Mouse (Mus musculus): ENCODE data around the gene Phf5a.
A peak's percentile ranks its signal among the peaks of the same experiment; 100 is the strongest.
"Not testable (repeated sequence)": the region's sequence is repeated elsewhere in the genome, so short reads cannot be mapped to it uniquely, and the experiment has no call there.

Phf5a gene

DNA sequence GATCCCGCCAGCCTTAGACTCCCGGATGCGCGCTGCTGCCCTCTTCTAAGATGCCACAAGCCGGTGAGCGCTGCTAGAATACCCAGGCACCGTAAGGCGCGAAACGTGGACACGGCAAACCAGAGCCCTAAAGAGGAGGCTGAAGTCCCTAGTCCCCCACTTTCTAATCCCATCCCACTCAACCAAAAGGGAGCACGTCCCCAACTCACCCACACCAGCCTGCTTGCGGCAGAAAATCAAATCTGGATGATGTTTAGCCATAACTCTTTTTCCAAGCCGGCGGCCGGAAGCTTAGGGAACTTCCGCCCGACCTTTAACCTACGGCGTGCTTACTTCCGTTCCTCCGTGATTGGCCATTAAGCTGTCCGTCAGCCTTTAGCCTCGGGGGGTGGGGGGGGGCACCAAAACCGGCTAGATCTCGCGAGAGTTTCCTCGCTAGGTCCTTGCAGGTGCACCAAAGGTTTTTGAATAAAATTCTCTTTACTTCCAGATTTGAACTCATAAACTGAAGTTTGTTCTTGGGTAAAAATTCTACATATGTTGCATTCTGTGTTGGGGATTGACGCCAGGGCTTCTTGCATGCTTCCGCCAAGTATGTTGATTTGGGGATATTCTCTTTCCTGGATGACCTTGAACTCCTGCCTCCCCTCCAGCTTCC lies at the start of gene Phf5a:
Gene Phf5a, minus strand, starts transcription at position 308 of the 658 bp plus-strand sequence.
- DNase-seq (ENCODE audit: low spot score): peak; percentile 74

DNA sequence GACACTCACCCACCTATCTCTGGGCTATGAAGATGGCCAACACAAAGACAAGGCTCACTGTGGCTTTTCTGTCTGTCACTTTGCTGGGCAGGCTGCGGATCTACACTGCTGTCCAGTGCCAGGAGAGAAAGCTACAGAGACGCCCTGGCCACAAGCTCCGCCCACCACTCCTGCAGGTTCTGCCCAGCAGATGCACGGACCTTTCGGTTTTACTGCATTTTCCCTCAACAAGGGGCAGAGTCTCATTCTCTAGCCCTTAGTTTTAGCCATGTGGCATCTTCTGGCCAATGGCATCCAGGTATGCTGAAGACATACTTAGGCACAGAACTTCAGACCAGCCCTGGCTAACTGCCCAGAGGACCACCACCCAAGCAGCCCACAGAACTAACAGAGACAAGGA lies 49.5 kb upstream of the Phf5a start:
- no peak for DNase-seq (ENCODE audit: low spot score)

DNA sequence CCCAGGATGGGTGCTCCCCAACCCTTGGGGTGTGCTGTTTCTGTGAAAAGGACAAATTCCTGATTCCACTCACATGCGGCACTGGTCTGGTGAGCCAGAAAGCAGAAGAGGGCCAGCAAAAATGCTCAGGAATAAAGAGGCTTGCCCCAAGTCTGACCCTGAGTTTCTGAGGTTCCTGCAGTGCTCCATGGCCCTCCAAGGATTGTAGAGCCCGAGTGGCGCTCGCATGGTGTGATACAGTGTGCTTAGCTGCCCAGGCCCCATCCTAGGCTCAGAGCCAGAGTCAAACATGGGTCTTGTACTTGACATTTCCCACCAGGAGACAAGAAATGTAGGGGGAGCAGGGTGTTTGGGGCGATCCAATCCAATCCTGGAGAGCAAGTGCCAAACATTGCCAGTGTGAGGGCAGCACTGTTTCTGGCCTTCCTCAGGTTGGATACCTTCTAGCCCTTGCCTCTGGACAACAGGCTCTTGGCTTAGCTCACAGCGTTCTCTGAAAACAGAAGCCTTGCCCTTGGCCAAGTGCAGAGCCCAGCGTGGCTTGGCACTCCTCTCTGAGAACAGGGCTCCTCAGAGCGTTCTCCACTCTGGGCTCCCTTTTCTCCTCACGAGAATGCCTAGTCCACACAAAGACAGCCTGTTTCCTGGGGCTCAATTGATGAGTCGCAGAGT lies 49.0 kb upstream of the Phf5a start:
- DNase-seq (ENCODE audit: low spot score): no peak

DNA sequence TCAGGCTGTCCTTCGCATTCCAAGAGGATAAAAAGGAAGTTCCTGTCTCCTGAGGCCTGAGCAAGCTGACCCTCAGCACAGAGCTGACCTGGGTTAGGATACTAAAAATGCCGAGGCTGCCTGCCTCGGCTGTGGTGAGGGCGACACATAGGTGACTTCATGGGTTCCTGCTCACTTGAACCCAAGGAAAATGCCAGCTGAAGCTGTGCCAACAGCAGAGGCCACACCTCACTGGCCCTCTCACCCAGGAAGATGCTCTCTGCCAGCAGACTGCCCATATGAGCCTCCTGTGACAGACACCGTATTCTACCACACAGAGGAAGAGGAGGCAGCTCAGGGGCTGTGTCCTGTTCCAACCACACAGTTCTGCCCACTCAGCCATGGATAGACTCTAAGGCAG lies 47.4 kb upstream of the Phf5a start:
- DNase-seq (ENCODE audit: low spot score): no peak

- peak; percentile 55 for DNase-seq (ENCODE audit: low spot score)
These were observed 46.1 kb upstream of the Phf5a start for GRCm38 (mm10) chr15:81917621-81918463.

DNA sequence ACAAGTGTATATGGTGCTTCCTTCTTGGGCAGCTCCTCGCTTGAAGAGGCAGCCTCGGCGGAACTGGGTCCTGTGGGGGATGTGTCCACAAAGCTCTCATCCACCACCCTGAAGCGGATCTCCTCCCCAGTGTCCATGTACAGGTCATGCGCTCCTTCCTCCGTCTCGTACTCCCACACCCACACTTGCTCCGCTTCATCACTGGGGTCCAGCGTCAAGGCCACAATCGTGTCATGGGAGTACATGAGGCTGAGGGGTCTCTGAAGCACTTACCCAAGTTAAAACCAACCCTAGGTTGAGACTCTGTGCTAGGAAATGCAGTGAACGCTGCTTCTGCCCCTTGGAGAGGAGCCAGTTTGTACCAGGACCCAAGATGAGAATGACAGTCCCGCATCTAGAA lies 45.5 kb upstream of the Phf5a start:
- no peak for DNase-seq (ENCODE audit: low spot score)

DNA sequence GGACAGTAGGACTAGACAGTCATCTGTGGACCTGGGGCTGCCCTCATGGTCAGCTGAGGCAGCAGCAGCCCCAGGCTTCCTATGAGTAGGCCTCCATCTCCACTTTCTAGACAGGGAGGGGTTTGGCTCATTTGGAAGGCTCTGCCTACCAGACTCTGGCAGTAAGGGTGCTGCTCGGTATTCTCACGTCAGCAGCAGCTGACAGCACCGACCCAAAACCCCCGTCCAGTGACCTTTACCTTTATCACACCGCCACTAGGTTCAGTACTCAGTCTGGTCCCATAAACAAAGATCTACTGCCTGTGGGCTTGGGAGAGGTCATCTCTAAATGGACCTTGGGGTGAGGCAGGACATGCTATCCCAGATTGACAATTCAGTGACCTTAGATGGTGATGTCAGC lies 44.0 kb upstream of the Phf5a start:
- no peak for DNase-seq (ENCODE audit: low spot score)

- DNase-seq (ENCODE audit: low spot score): no peak
These were observed 43.0 kb upstream of the Phf5a start for GRCm38 (mm10) chr15:81914668-81915067.

DNA sequence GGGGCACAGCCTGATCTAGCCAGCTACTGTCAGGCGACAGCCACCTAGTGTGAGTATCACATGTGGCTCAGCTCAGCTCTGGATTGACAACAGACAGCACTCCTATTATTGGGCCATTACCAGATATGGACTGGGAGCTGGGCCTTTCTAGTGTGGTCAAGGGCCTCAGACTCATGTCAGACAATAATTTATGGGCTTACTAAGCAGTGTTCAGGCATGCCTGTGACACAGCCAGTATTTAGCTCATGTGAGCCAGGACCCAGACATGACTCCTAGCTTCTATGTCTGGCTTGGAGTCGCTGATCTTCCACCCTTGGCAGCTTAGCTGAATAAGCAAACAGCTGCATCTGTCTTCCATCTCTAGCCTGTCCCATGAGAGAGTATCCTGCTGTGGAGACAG lies 40.8 kb upstream of the Phf5a start:
- DNase-seq (ENCODE audit: low spot score): no peak

- DNase-seq (ENCODE audit: low spot score): not testable (repeated sequence)
These were observed 37.1 kb upstream of the Phf5a start for GRCm38 (mm10) chr15:81908767-81909166.

DNA sequence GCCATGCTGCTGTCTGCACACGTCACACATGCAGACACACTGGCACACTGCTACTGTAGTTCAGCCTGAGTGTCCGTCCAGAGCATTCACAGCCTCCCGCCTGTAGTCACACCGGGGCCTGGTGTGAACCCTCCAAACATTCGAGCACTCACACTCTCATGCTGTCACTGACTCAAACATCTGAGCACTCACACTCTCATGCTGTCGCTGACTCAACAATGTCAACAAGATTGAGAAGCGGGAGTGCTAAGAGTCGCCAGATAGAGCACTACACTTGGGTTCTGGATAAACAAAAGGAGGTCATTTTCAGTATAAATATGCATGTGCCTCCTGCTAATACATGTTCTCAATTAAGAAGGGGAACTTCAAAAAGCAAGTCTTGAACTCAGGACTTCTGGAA lies 36.2 kb upstream of the Phf5a start:
- no peak for DNase-seq (ENCODE audit: low spot score)

- DNase-seq (ENCODE audit: low spot score): peak; percentile 72
These were observed 33.2 kb upstream of the Phf5a start for GRCm38 (mm10) chr15:81904939-81905338.

- no peak for DNase-seq (ENCODE audit: low spot score)
These were observed 27.0 kb upstream of the Phf5a start for GRCm38 (mm10) chr15:81898751-81899150.

- no peak for DNase-seq (ENCODE audit: low spot score)
These were observed 26.0 kb upstream of the Phf5a start for GRCm38 (mm10) chr15:81897607-81898285.

GRCm38 (mm10) chr15:81896407-81896806 lies 24.7 kb upstream of the Phf5a start:
- DNase-seq (ENCODE audit: low spot score): no peak

DNA sequence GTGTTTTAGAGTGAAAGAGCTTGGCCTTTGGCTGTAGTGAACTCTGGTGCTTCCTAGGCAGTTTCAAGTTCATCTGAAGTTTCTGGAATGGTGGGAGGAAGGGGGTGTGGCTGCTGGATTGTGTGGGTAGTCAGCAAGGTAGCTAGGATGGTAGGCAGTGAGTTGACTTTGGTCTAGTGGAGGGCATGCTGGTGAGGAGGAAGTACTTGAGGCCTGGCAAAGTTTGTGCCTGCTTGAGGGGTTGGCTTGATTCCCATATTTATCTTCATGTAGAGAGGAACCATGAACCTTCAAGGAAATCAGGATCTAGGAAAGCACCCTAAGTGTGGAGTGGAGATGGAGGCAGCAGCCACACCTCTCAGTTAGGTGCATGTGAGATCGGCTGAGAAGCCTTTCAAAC lies 22.3 kb upstream of the Phf5a start:
- DNase-seq (ENCODE audit: low spot score): no peak

DNA sequence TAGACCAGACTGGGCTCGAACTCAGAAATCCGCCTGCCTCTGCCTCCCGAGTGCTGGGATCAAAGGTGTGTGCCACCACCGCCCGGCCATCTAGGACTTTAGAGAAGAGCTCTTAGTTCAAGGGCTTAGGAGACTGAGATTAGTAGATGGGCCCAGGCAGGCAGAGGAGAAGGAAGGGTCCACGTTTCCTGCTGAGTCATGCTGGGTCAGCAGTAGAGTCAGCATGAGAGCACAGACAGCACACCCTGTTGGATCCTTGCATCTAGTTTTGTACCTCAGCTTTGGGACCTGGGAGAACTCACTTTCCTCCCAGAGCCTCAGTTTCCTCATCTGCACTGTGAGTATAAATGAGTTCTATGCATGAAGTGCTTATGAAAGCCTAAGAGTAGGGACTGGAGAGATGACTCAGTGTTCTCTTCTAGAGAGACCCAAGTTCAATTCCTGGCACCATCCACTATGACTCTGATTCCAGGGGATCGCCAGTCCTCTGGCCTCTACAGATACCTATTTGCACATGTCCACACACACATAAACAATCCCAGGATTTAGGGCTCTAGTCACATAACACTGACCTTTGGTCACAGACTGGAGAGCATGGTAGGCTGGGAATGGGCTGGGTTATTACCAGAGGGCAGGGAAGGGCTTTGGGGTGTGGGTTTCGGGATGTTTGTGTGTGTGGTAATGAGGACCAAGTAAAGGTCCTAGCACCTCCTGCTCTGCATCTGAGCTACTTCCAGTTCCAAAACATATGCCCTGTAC lies 20.3 kb upstream of the Phf5a start:
- no peak for DNase-seq (ENCODE audit: low spot score)

DNA sequence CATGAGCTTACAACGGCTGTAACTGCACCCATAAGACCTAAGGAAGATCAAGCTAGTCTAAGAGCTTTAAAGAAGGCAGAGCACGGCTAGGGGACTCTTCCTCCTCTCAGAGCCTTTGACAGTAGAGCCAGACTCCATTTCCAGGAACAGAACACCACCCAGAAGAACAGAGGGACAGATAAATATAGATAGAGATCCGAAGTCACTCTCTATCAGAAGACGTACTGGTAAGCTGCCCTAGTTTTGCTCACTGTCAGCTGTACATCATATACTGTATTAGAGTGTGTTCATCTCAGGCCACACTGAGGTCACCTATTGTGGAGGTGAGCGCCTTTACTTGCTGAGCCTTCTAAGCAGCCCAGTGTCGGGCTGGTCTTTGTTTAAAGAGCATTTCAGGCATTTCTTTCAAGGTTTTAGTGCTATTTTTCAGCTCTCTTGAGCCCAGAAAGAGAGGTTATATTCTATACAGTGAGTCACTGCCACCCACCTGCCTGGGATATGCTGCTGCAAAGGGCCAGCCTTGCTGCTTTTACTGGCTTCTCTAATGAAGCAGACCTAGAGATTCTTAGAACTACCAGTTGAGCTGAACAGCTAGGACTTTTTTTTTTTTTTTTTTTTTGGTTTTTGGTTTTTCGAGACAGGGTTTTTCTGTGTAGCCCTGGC lies 19.6 kb upstream of the Phf5a start:
- no peak for DNase-seq (ENCODE audit: low spot score)

GRCm38 (mm10) chr15:81889175-81889574 lies 17.5 kb upstream of the Phf5a start:
- DNase-seq (ENCODE audit: low spot score): no peak

- DNase-seq (ENCODE audit: low spot score): no peak
These were observed 15.3 kb upstream of the Phf5a start for GRCm38 (mm10) chr15:81886795-81887550.

All from ovary, postnatal 14 days (tissue).